Mouse (Mus musculus) thymus, adult 2 months (tissue): ENCODE results near the gene Syt3.

ENCODE experiments used
- CTCF ChIP-seq: fragments of 200-500 bp; IDR thresholded peaks from 2 replicates; pipeline ENCODE4 v1.5.1; 2012; ENCODE audit warnings: mild to moderate bottlenecking, control low read depth, low read length, moderate library complexity, borderline replicate concordance; ENCODE audit not compliant: control insufficient read depth, poor library complexity, insufficient read depth; ENCODE audit errors: extremely low read depth
- POLR2A ChIP-seq: fragments of 200-500 bp; IDR thresholded peaks from 2 replicates; pipeline ENCODE4 v1.6.1; 2012; ENCODE audit warnings: mild to moderate bottlenecking, low read length, control low read depth, moderate library complexity; ENCODE audit not compliant: control insufficient read depth, poor library complexity, insufficient read depth; ENCODE audit errors: extremely low read depth

GRCm38 (mm10) chr7:44375207-44375606 lies 8.7 kb upstream of the Syt3 start:
- TF ChIP-seq CTCF (no peak), POLR2A (no peak)
